Mouse (Mus musculus) bone marrow, adult 2 months (tissue): ENCODE results near the gene Nudcd3.

ENCODE experiments used
- CTCF ChIP-seq: fragments of 200-500 bp; IDR thresholded peaks from 2 replicates; pipeline ENCODE4 v1.5.1; 2011; ENCODE audit warnings: low read length, control low read depth; ENCODE audit not compliant: control insufficient read depth, insufficient read depth
- POLR2A ChIP-seq: fragments of 200-500 bp; IDR thresholded peaks from 2 replicates; pipeline ENCODE4 v1.6.1; 2011; ENCODE audit warnings: low read depth, mild to moderate bottlenecking, control low read depth, low read length, borderline replicate concordance; ENCODE audit not compliant: control insufficient read depth

DNA sequence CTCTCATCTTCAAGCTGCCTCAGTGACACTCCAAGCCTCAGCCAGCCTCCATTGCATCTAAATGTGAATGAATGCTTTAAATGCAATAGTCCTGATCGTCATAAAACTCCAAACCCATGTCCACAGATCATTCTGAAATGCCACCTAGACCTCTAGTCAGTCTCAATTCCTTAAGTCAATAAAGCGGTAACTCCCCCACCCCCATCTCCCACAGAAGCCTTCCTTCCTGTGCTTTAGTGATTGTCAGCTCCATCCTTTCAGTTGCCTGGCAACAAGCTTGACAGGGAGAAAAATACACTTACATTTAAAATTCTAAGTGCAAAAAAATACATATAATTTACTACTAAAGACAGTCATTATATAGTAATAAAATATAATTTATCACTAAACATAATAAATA, 17.0 kb downstream of the Nudcd3 start:
- TF ChIP-seq POLR2A (no peak), CTCF (no peak)
